Mouse (Mus musculus) frontal cortex, postnatal 10 days (tissue): Measurements from ENCODE around the gene Dhx33.

Source experiments
- DNase-seq, 2 experiments: peaks; one replicate each; pipeline ENCODE4 v3.0.0; 2022; ENCODE audit warnings: low spot score in 2 of 2, mixed read lengths in 1 of 2

The Dhx33 gene

DNA sequence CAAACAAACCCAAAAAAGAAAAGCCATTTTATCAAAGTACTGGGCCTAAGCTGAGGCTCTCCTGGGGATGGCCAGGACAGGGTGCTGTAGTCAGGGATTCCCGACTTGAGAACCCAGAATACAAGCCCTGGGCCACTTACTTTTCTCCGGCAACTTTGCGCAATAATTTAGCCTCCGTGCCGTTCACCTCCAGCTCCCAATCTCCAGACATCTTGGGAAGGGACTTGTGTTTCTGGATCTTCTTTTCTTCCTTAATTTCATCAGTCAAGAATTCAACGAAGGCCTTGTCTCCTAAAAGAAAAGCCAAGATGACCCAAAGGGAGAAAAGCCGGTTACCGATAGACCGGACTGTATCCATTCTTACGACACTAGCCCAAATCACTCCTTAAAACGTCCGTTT is 22.2 kb downstream of the Dhx33 start:
- no peak for DNase-seq

- no peak for DNase-seq
Observed at GRCm38 (mm10) chr11:70980751-70981510, 23.3 kb downstream of the Dhx33 start.

DNA sequence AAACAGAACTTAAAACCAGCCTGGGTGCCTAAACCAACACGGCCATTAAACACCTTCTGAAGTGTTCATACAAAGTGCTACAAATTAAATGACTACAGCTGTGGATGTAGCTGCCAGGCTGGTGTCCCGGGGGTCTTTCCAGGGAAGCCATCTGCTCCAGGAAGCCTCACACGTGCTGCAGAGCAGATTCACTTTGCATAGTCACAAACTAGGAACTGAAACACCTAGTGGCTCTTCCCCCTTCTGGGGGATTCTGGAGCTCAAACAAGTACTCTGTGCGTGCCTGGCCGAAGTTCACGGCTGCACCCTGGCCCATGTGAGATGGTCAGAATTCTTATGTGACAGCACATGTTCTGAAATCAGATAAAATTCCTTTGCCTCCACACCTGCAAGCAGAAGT is 24.0 kb downstream of the Dhx33 start:
- no peak for DNase-seq

DNA sequence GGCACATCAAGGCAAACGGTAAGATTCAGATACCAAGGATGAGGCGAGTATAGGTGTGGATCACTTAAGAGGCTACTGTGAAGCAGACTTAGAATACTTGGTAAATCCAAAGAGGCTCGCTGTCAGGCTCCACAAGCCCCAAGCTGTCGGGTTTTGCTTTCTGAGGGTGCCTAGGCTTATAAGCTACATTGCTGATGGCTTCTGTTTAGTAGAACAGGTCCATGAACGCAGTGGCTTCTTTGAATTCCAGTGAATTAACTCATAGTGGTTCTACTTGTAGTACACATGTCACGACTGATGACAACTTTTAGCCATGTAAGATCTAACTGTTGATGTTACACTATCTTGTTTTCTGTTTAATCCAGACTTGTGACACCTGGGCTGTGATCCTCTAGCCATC is 26.9 kb downstream of the Dhx33 start:
- no peak for DNase-seq

GRCm38 (mm10) chr11:70975193-70975592 is 29.0 kb downstream of the Dhx33 start:
- no peak for DNase-seq

- DNase-seq, result no peak
Observed at GRCm38 (mm10) chr11:70973947-70974346, 30.3 kb downstream of the Dhx33 start.

DNA sequence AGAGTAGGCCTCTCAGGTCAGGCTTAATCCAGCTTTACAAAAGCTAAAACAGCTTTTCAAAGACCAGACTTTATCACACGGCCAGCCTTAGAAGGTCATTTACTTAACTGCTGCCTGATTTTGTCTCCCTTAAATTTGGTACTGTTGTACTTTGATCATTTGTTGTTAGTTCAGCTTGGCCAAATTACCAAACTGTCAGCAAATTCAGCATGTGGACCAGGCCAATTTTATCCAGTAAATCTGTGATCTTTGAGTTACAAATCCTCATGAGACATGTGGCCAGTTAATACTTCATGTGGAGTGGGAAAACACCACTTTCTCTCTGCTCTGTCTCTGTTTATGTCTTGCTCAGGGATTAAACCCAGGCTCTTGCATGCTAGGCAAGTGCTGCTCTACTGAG is 31.7 kb downstream of the Dhx33 start:
- no peak for DNase-seq

DNA sequence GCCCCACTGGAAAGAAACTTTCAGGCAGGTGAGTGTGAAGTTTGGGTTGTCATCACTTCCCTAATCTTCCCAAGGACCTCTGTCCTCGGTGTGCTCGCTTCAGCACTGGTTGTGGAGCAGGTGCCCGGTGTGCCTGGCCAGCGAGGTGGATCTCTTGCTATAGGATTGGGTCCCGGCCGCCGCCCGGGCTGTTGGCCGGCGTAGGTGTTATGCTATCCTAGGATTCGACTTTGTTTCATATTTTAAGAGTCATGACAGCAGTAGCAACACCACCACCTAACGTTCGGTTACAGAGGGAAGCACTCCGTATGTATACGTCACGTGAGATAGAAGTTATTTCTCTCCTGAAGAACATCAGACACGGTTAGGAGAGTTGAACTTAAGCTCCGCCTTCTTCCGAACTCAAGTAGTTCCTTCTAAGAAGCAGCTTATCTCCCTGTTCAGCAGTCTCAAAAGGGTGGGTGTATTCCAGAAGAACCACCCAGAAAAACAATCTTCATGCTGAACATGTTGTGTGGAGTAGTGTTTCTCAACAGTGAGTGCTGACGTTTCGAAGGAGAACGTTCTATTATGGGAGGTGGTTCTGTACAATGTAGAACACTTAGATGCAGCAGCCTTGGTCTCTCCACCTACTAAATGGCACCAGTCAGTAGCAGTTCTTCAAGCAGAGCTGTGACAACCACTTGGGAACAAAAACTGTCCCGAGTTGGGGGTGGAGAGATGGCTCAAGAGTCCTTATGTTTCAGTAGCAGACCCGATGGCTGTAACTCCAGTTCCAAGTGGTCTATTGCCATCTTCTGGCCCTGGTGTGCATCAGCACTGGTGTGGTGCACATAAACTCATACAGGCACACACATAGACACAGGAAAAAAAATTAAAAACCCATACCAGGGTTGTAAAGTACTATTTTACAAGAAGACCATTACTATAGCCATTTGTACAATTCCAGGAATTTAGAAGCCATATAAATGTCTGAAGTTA is 33.4 kb downstream of the Dhx33 start:
- DNase-seq, result peak in 1 of 2 experiments; percentile 39

DNA sequence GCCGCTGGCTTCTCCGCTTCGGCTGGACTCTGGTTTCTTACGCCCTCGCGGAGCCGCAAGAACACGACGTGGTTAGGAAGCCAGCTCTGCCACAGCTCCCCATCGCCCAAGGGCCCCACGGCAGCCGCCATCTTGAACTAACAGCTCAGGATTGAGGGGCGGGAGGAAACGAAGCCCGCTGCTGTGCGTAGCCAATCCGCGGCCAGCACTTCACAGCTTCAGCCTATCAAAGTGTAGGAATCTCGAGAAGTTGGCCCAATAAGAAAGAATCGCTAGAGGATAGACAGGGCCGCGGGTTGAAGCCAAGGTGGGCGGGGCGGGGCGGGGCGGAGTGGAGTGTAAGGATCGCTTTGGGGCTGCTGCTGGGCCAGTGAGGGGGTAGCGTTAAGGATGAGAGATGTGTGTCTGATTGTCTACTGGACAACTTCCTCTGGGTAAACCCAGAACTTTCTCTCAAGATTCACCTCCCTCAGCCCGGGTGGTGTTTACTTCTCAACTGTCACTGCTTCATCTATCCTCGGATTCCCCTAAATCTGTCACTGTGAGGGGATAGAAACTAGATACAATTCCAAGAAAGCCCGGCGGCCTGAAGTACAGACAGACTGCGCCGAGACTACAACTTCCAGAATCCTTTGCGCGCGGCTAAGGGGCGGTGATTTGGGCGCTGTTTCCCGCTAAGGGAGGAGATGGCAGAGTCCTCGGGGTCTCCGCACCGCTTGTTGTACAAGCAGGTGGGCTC is 34.2 kb downstream of the Dhx33 start, which contains the start of the genes Nup88 and Rpain:
TSS of gene Nup88 (minus strand) at position 153 of the 739 bp plus-strand sequence.
TSS of gene Rpain (plus strand) at position 393 of the 739 bp plus-strand sequence.
- peak; percentile 91 to 92 for DNase-seq

DNA sequence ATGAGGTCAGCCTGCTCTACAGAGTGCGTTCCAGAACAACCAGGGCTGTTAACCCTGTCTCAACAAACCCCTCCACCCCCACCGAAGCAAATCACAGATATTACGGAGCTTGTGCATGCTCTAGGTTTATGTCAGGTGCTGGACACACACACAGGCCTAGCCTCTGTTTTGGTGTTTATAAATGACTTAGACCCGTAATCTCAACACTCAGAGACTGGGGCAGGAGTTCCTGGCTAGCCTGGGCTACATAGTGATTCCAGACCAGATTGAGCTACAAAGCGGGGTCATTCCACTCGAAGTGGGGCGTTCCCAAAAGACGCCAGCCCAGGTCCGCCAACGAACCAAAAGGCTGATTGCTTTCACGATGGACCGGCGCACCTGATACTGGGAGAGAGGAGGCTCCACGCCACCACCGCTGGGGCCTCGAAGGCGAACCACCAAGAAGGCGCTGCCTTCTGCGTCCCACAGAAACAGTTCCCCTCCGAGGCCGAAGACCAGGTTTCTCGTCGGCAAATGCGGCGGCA is 34.9 kb downstream of the Dhx33 start:
- no peak for DNase-seq

DNA sequence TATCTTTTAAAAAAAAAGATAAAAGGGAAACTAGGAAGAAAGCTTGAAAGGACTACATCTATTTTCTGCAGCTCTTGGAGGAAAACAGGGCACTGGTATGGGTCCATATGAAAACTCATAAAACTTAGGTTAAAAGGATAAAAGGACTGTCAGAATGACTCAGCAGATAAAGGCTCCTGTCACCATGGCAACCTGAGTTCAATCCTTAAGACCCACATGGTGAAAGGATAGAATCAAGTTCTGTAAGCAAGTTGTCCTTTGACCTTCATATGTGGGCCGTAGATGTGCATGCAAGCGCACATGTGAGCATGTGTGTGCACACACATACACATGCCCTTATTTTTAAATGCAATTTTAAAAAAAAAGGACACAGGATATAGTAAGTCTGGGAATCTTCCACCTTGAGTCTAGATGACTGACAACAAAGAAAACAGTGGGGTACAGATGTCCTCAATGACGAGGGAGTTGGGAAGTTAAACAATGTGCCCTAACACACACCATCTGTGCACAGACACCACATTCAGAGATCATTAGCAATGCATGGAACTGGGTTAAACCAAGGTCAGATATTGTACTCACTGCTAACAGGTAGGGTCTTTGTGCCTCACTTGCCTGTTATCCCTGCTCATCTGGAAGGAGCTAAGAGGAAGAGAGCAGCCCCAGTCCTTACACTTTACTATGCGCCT is 39.9 kb downstream of the Dhx33 start:
- no peak for DNase-seq

- DNase-seq, result no peak
Observed at GRCm38 (mm10) chr11:70960786-70961554, 43.3 kb downstream of the Dhx33 start.

DNA sequence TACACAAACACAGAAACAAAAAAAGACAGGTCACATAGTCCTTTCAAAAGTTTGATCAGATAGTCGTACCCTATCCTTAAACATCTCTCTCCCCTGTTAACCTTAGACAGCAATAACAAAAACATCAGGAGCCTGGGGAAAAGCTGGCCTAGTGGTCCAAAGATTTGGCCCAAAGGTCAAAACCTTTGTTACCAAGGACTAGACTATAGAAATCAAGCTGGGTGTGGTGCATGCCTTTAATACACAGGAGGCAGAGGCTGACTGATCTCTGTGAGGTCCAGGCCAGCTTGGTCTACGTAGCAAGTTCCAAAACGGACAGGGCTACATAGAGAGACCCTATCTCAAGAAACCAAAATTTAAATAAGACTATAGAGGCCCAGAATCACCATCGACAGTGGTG is 49.5 kb downstream of the Dhx33 start:
- DNase-seq, result no peak

GRCm38 (mm10) chr11:70944935-70945817 is 59.1 kb downstream of the Dhx33 start:
- DNase-seq, result no peak

GRCm38 (mm10) chr11:70943651-70944050 is 60.6 kb downstream of the Dhx33 start:
- DNase-seq, result no peak

GRCm38 (mm10) chr11:70942596-70942995 is 61.6 kb downstream of the Dhx33 start:
- DNase-seq, result no peak

GRCm38 (mm10) chr11:70935316-70935715 is 68.9 kb downstream of the Dhx33 start:
- DNase-seq, result no peak
